Mouse (Mus musculus) kidney, embryonic 14.5 days (tissue): ENCODE measurements at regions not wholly inside any gene's neighbourhood (a gene's known extent, or its start where the extent isn't known, plus 50 kb on each side); places are given as distances from the start of the nearest gene placed in this dataset.

Experiments used
- ATAC-seq: fragments of 200-750 bp; cut with Nextera tagmentation; 2 replicates; pipeline ENCODE4 v1.8.0; 2017; ENCODE audit warnings: moderate number of reproducible peaks, mild to moderate bottlenecking, moderate TSS enrichment, moderate library complexity; ENCODE audit not compliant: low FRiP score, low TSS enrichment
- H3K27ac ChIP-seq: fragments of 300-500 bp; sonication (generic); 2 replicates; pipeline ENCODE4 v1.5.1; 2014; ENCODE audit warnings: low read depth, mild to moderate bottlenecking, low read length, moderate library complexity, mixed read lengths
- H3K27me3 ChIP-seq: fragments of 300-500 bp; sonication (generic); 2 replicates; pipeline ENCODE4 v1.6.1; 2014; ENCODE audit warnings: mild to moderate bottlenecking, low read length; ENCODE audit not compliant: control insufficient read depth, insufficient read depth
- H3K36me3 ChIP-seq: fragments of 300-500 bp; sonication (generic); 2 replicates; pipeline ENCODE4 v1.6.1; 2014; ENCODE audit warnings: low read length, mixed read lengths; ENCODE audit not compliant: control insufficient read depth, insufficient read depth
- H3K4me1 ChIP-seq: fragments of 300-500 bp; sonication (generic); 2 replicates; pipeline ENCODE4 v1.6.1; 2014; ENCODE audit warnings: low read length, mixed read lengths; ENCODE audit not compliant: control insufficient read depth, insufficient read depth
- H3K4me2 ChIP-seq: fragments of 300-500 bp; sonication (generic); replicated peaks from 2 replicates; pipeline ENCODE4 v1.6.1; 2014; ENCODE audit warnings: low read depth, mild to moderate bottlenecking, low read length
- H3K4me3 ChIP-seq: fragments of 300-500 bp; sonication (generic); 2 replicates; pipeline ENCODE4 v1.5.1; 2014; ENCODE audit warnings: mild to moderate bottlenecking, low read length
- H3K9ac ChIP-seq: fragments of 300-500 bp; sonication (generic); 2 replicates; pipeline ENCODE4 v1.6.1; 2014; ENCODE audit warnings: low read depth, mild to moderate bottlenecking, low read length, moderate library complexity
- H3K9me3 ChIP-seq: fragments of 300-500 bp; sonication (generic); 2 replicates; pipeline ENCODE4 v1.6.1; 2016; ENCODE audit warnings: low read length; ENCODE audit not compliant: control insufficient read depth
- WGBS: fragments of 180-500 bp; shearing (Covaris S2); extraction: QIAGEN DNeasy Blood & Tissue Kit; methylation state at CpG from one replicate; pipeline ENCODE4 v1.1.7; 2014; 5-methylcytosine and 5-hydroxymethylcytosine counted together

- WGBS = 81% methylated on average over 12 of the region's 12 CpGs
- no peak for ATAC-seq
- H3K4me2 ChIP-seq = no peak overlapping the region
- no peak overlapping the region for H3K9ac ChIP-seq
- H3K27me3 ChIP-seq = no peaks in the 10 kb centered on the region
- no peak overlapping the region for H3K27ac ChIP-seq
- no peaks in the 10 kb centered on the region for H3K4me1 ChIP-seq
- H3K36me3 ChIP-seq = no peaks in the 10 kb centered on the region
- no peak overlapping the region for H3K4me3 ChIP-seq
- H3K9me3 ChIP-seq = no peaks in the 10 kb centered on the region
Measured at GRCm38 (mm10) chr6:35598406-35599185, 58.9 kb upstream of the Mtpn start.

DNA sequence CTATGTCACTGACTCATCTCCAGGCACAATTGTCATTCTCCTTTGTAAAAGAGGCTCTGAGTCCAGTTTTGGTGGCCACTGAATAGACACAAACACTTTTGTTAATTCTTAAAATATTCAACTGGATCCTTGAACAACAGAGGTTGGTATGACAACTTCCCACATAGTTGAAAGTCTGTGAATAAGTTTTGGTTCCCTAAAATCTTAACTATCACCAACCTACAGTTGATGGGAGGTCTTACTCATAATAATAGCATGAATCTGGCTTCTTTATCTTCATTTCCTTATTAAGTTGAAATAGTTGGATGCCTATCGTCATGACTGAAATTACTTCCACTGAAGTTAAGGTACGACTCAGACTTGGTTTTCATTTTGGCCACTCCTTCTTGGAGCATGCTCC is 55.3 kb upstream of the Mtpn start:
- ATAC-seq = no peak
- Histone ChIP-seq H3K27ac (no peak overlapping the region), H3K9ac (no peak overlapping the region)

GRCm38 (mm10) chr6:35592234-35592633 is 52.5 kb upstream of the Mtpn start:
- Histone ChIP-seq H3K4me2 (no peak overlapping the region), H3K9ac (no peak overlapping the region), H3K36me3 (no peaks in the 10 kb centered on the region), H3K4me3 (no peak overlapping the region), H3K9me3 (no peaks in the 10 kb centered on the region), H3K27me3 (no peaks in the 10 kb centered on the region), H3K4me1 (no peaks in the 10 kb centered on the region), H3K27ac (no peak overlapping the region)
- ATAC-seq = no peak
- 79% methylated on average over 3 of the region's 3 CpGs for WGBS

More for the DNA sequence above, 55.3 kb upstream of the Mtpn start:
- no peak overlapping the region for H3K4me3 ChIP-seq
- no peaks in the 10 kb centered on the region for H3K9me3 ChIP-seq
- no peaks in the 10 kb centered on the region for H3K4me1 ChIP-seq
- 94% methylated on average over 2 of the region's 2 CpGs for WGBS
- no peaks in the 10 kb centered on the region for H3K36me3 ChIP-seq
- no peak overlapping the region for H3K4me2 ChIP-seq
- H3K27me3 ChIP-seq = no peaks in the 10 kb centered on the region
